Mouse (Mus musculus): ENCODE measurements at regions not wholly inside any gene's neighbourhood (a gene's known extent, or its start where the extent isn't known, plus 50 kb on each side); places are given as distances from the start of the nearest gene placed in this dataset.

- peak; percentile 26 for DNase-seq (ENCODE audit: low spot score, missing footprints)
- Histone ChIP-seq H3K4me1 (ENCODE audit: control insufficient read depth, insufficient read depth, low read length) (no peaks in the 10 kb centered on the region), H3K9me3 (ENCODE audit: control insufficient read depth, low read length) (no peaks in the 10 kb centered on the region), H3K36me3 (ENCODE audit: control insufficient read depth, insufficient read depth, low read length) (no peaks in the 10 kb centered on the region), H3K27me3 (ENCODE audit: control insufficient read depth, insufficient read depth, low read length) (no peaks in the 10 kb centered on the region), H3K4me2 (no peak overlapping the region), H3K27ac (ENCODE audit: low read depth, low read length) (no peak overlapping the region), H3K9ac (ENCODE audit: low read length) (no peak overlapping the region), H3K4me3 (ENCODE audit: low read depth, low read length) (no peak overlapping the region)
- ATAC-seq (ENCODE audit: low FRiP score), result no peak
- WGBS, result 86% methylated on average over 8 of the region's 8 CpGs
Observed at GRCm38 (mm10) chr6:135502405-135502804, 140.1 kb downstream of the Emp1 start.

GRCm38 (mm10) chr6:135518710-135519437 lies 156.5 kb downstream of the Emp1 start:
- 41% methylated on average over 4 of the region's 4 CpGs for WGBS
- Histone ChIP-seq H3K4me1 (ENCODE audit: control insufficient read depth, insufficient read depth, low read length) (no peaks in the 10 kb centered on the region), H3K9me3 (ENCODE audit: control insufficient read depth, low read length) (no peaks in the 10 kb centered on the region), H3K27me3 (ENCODE audit: control insufficient read depth, insufficient read depth, low read length) (no peaks in the 10 kb centered on the region), H3K36me3 (ENCODE audit: control insufficient read depth, insufficient read depth, low read length) (no peaks in the 10 kb centered on the region), H3K27ac (ENCODE audit: low read depth, low read length) (no peak overlapping the region), H3K4me3 (ENCODE audit: low read depth, low read length) (no peak overlapping the region), H3K9ac (ENCODE audit: low read length) (no peak overlapping the region), H3K4me2 (no peak overlapping the region)
- no peak for DNase-seq (ENCODE audit: low spot score, missing footprints)
- ATAC-seq (ENCODE audit: low FRiP score), result peak; percentile 44; the same call in 1 of the 2 replicates

- Histone ChIP-seq H3K4me2 (no peak overlapping the region), H3K36me3 (ENCODE audit: control insufficient read depth, insufficient read depth, low read length) (no peaks in the 10 kb centered on the region), H3K9me3 (ENCODE audit: control insufficient read depth, low read length) (no peaks in the 10 kb centered on the region), H3K9ac (ENCODE audit: low read length) (no peak overlapping the region), H3K4me3 (ENCODE audit: low read depth, low read length) (no peak overlapping the region), H3K27me3 (ENCODE audit: control insufficient read depth, insufficient read depth, low read length) (no peaks in the 10 kb centered on the region; the same call in 1 of the 2 replicates), H3K27ac (ENCODE audit: low read depth, low read length) (no peak overlapping the region), H3K4me1 (ENCODE audit: control insufficient read depth, insufficient read depth, low read length) (no peaks in the 10 kb centered on the region)
- DNase-seq (ENCODE audit: low spot score, missing footprints) (no peak), ATAC-seq (ENCODE audit: low FRiP score) (peak; percentile 44; the same call in 1 of the 2 replicates)
- 28% methylated on average over 2 of the region's 2 CpGs for WGBS
Observed at GRCm38 (mm10) chr6:135519438-135519803, 157.1 kb downstream of the Emp1 start.

- no peak overlapping the region for H3K4me2 ChIP-seq
- DNase-seq (ENCODE audit: low spot score, missing footprints) (no peak), ATAC-seq (ENCODE audit: low FRiP score) (no peak)
- H3K4me3 ChIP-seq (ENCODE audit: low read depth, low read length), result no peak overlapping the region
- no peaks in the 10 kb centered on the region for H3K36me3 ChIP-seq (ENCODE audit: control insufficient read depth, insufficient read depth, low read length)
- H3K27ac ChIP-seq (ENCODE audit: low read depth, low read length), result no peak overlapping the region
- no peaks in the 10 kb centered on the region; the same call in 1 of the 2 replicates for H3K27me3 ChIP-seq (ENCODE audit: control insufficient read depth, insufficient read depth, low read length)
- H3K9me3 ChIP-seq (ENCODE audit: control insufficient read depth, low read length), result no peaks in the 10 kb centered on the region
- WGBS, result 85% methylated on average over 2 of the region's 2 CpGs
- no peak overlapping the region for H3K9ac ChIP-seq (ENCODE audit: low read length)
- H3K4me1 ChIP-seq (ENCODE audit: control insufficient read depth, insufficient read depth, low read length), result no peaks in the 10 kb centered on the region
Observed at GRCm38 (mm10) chr6:135520868-135521267, 158.5 kb downstream of the Emp1 start.

GRCm38 (mm10) chr6:135524886-135525285 lies 162.5 kb downstream of the Emp1 start:
- Histone ChIP-seq H3K36me3 (ENCODE audit: control insufficient read depth, insufficient read depth, low read length) (no peaks in the 10 kb centered on the region), H3K9me3 (ENCODE audit: control insufficient read depth, low read length) (no peaks in the 10 kb centered on the region), H3K9ac (ENCODE audit: low read length) (no peak overlapping the region), H3K4me1 (ENCODE audit: control insufficient read depth, insufficient read depth, low read length) (no peaks in the 10 kb centered on the region), H3K4me2 (no peak overlapping the region), H3K27me3 (ENCODE audit: control insufficient read depth, insufficient read depth, low read length) (no peaks in the 10 kb centered on the region; the same call in 1 of the 2 replicates), H3K27ac (ENCODE audit: low read depth, low read length) (no peak overlapping the region), H3K4me3 (ENCODE audit: low read depth, low read length) (no peak overlapping the region)
- DNase-seq (ENCODE audit: low spot score, missing footprints), result no peak
- WGBS, result 73% methylated on average over 5 of the region's 5 CpGs
- ATAC-seq (ENCODE audit: low FRiP score), result no peak

- H3K9ac ChIP-seq (ENCODE audit: low read length), result no peak overlapping the region
- 52% methylated on average over 5 of the region's 5 CpGs for WGBS
- H3K36me3 ChIP-seq (ENCODE audit: control insufficient read depth, insufficient read depth, low read length), result no peaks in the 10 kb centered on the region
- H3K27ac ChIP-seq (ENCODE audit: low read depth, low read length), result no peak overlapping the region
- no peaks in the 10 kb centered on the region for H3K9me3 ChIP-seq (ENCODE audit: control insufficient read depth, low read length)
- H3K4me3 ChIP-seq (ENCODE audit: low read depth, low read length), result no peak overlapping the region
- no peaks in the 10 kb centered on the region for H3K4me1 ChIP-seq (ENCODE audit: control insufficient read depth, insufficient read depth, low read length)
- no peak overlapping the region for H3K4me2 ChIP-seq
- DNase-seq (ENCODE audit: low spot score, missing footprints) (no peak), ATAC-seq (ENCODE audit: low FRiP score) (peak; percentile 81)
- no peaks in the 10 kb centered on the region; the same call in 1 of the 2 replicates for H3K27me3 ChIP-seq (ENCODE audit: control insufficient read depth, insufficient read depth, low read length)
Observed at GRCm38 (mm10) chr6:135525841-135526327, 163.5 kb downstream of the Emp1 start.

- no peak overlapping the region for H3K4me3 ChIP-seq (ENCODE audit: low read depth, low read length)
- H3K4me2 ChIP-seq, result no peak overlapping the region
- H3K36me3 ChIP-seq (ENCODE audit: control insufficient read depth, insufficient read depth, low read length), result no peaks in the 10 kb centered on the region
- no peaks in the 10 kb centered on the region for H3K4me1 ChIP-seq (ENCODE audit: control insufficient read depth, insufficient read depth, low read length)
- ATAC-seq (ENCODE audit: low FRiP score) (peak; percentile 55; the same call in 1 of the 2 replicates), DNase-seq (ENCODE audit: low spot score, missing footprints) (no peak)
- H3K27me3 ChIP-seq (ENCODE audit: control insufficient read depth, insufficient read depth, low read length), result no peaks in the 10 kb centered on the region; the same call in 1 of the 2 replicates
- no peak overlapping the region for H3K9ac ChIP-seq (ENCODE audit: low read length)
- no peaks in the 10 kb centered on the region for H3K9me3 ChIP-seq (ENCODE audit: control insufficient read depth, low read length)
- WGBS, result 89% methylated on average over 24 of the region's 24 CpGs
- no peak overlapping the region for H3K27ac ChIP-seq (ENCODE audit: low read depth, low read length)
Observed at GRCm38 (mm10) chr6:135526460-135527160, 164.3 kb downstream of the Emp1 start.

GRCm38 (mm10) chr6:135527879-135528278 lies 165.5 kb downstream of the Emp1 start:
- H3K27ac ChIP-seq (ENCODE audit: low read depth, low read length), result no peak overlapping the region

More at GRCm38 (mm10) chr6:135527879-135528278, 165.5 kb downstream of the Emp1 start:
- no peak overlapping the region for H3K4me3 ChIP-seq (ENCODE audit: low read depth, low read length)
- ATAC-seq (ENCODE audit: low FRiP score), result no peak
- no peaks in the 10 kb centered on the region; the same call in 1 of the 2 replicates for H3K27me3 ChIP-seq (ENCODE audit: control insufficient read depth, insufficient read depth, low read length)
- no peaks in the 10 kb centered on the region for H3K9me3 ChIP-seq (ENCODE audit: control insufficient read depth, low read length)
- H3K4me2 ChIP-seq, result no peak overlapping the region
- no peaks in the 10 kb centered on the region for H3K4me1 ChIP-seq (ENCODE audit: control insufficient read depth, insufficient read depth, low read length)
- DNase-seq (ENCODE audit: low spot score, missing footprints), result no peak
- H3K9ac ChIP-seq (ENCODE audit: low read length), result no peak overlapping the region
- H3K36me3 ChIP-seq (ENCODE audit: control insufficient read depth, insufficient read depth, low read length), result no peaks in the 10 kb centered on the region
- WGBS, result 49% methylated on average over 4 of the region's 4 CpGs

Data from midbrain, embryonic 11.5 days (tissue).